ENCODE assay signal across 8 mouse cellular contexts in the genomic region with DNA sequence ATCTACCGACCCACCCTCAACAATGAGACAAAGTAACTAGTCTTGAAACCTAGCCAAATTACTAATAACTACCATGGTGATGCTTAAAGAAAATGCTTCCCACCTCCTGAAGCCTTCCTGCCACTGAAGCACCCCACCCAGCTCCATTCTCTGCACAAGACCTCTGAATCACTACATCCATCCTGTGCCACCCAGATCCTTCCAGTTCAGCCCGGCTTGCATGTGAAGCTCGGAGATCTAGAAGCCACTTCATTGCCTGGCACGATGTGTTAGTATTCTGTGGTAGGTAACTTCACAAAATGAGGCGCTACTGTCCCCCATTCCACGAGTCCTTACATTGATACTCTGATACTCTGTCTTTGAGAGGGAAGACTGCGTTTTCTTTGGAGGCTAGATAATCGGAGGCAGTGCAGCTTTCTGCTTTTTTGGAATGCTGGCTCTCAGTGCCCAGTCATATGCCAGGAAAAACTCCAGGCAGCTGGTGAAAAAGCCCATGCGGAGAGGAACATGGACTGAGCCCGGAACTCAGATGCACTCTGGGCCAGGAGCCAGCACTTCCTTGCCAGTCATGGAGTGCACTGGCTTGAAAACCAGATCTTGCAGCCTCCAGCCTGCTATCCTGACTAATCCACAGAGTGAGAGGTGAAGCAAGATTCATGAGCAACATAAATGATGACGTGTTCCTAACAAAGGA. TPM values are rescaled to one million over a fixed set of nuclear protein-coding genes. Genes with fewer than 3 reads are reported as not detected.
A peak's percentile ranks its signal among the peaks of the same experiment; 100 is the strongest.
DNase-seq lines count a peak whose midpoint lies in the region; ATAC-seq lines count a peak whose summit lies in the region.

No protein-coding gene starts in this region.

- intact Hi-C loops in gastrocnemius, postnatal 36 days (cut with DNase I), result no loop called here

- peak; percentile 46 for DNase-seq in ovary, postnatal 36 days (ENCODE audit: low spot score)
- no peak for DNase-seq in ovary, adult 18-20 months (ENCODE audit: low spot score)
- peak; percentile 97 for DNase-seq in cerebellum, adult 8-10 months
- DNase-seq in gastrocnemius, postnatal 36 days, result peak; percentile 45 to 67
- DNase-seq in layer of hippocampus, adult 9-11 months, result peak; percentile 92
- peak; percentile 67 for DNase-seq in right cerebral cortex, postnatal 25 days
- no peak for DNase-seq in thymus, adult 18-20 months

- ATAC-seq in erythroid progenitor cell, adult 5-6 weeks (replicated peaks; ENCODE audit: low FRiP score, poor library complexity, severe bottlenecking), result no peak

RNA-seq across cellular contexts. Expression of a gene that starts 16.5 kb away (rescaled TPM):
- 10 to 100 TPM; 24.6 TPM for total RNA-seq in gastrocnemius, postnatal 36 days (2021)
- 16.6 and 21.8 TPM in 2 replicates for total RNA-seq in erythroid progenitor cell, adult 5-6 weeks (2015; ENCODE audit: low replicate concordance)
- total RNA-seq in erythroid progenitor cell, adult 5-6 weeks (2017; ENCODE audit: low replicate concordance), result 16.9 and 29.1 TPM in 2 replicates

RNA-seq across cellular contexts. Expression of a gene that starts 38.0 kb away (rescaled TPM):
- total RNA-seq in gastrocnemius, postnatal 36 days (2021), result 10 to 100 TPM; 12.9 to 13.3 TPM
- 10.1 and 19.1 TPM in 2 replicates for total RNA-seq in erythroid progenitor cell, adult 5-6 weeks (2015; ENCODE audit: low replicate concordance)
- 7.0 and 7.3 TPM in 2 replicates for total RNA-seq in erythroid progenitor cell, adult 5-6 weeks (2017; ENCODE audit: low replicate concordance)

Comparison
In these comparisons a context has a peak if more than half of its experiments do, and no peak if none do; other contexts are left out.
1. DNase-seq: peak in ovary, postnatal 36 days (single experiment), cerebellum, adult 8-10 months (single experiment), gastrocnemius, postnatal 36 days (2 of 2), layer of hippocampus, adult 9-11 months (single experiment) and right cerebral cortex, postnatal 25 days (single experiment); none in ovary, adult 18-20 months (single experiment) and thymus, adult 18-20 months (0 of 2).